Mouse (Mus musculus): ENCODE measurements around the gene Krt39. TPM values are rescaled to one million over a fixed set of nuclear protein-coding genes. Genes with fewer than 3 reads are reported as not detected.

The Krt39 gene
- polyA plus RNA-seq (2015; fragmentation: Nextera tagmentation; extraction: Ambion mirVana) = not detected in 2 replicates

GRCm38 (mm10) chr11:99521288-99521860 is at the start of gene Krt39:
TSS of gene Krt39 (minus strand) at chr11:99521338.
- ATAC-seq (ENCODE audit: low FRiP score, low read depth) = no peak
- no peak within 1 kb of the TSS for H3K27ac ChIP-seq
- 25% methylated on average over 13 of the region's 13 CpGs for WGBS

GRCm38 (mm10) chr11:99566530-99566929 is 45.4 kb upstream of the Krt39 start, which contains the start of gene Krtap3-1:
TSS of gene Krtap3-1 (minus strand) at chr11:99566630.
- H3K4me1 ChIP-seq = no peaks in the 10 kb centered on the region
- ATAC-seq (ENCODE audit: low FRiP score, low read depth) = no peak
- no peaks in the 10 kb centered on the region for H3K9me3 ChIP-seq
- 66% methylated on average over 7 of the region's 7 CpGs for WGBS
- no peak within 1 kb of the TSS for H3K4me2 ChIP-seq (replicated peaks)
- H3K27ac ChIP-seq = no peak within 1 kb of the TSS
- H3K36me3 ChIP-seq = no peaks in the 10 kb centered on the region
- H3K9ac ChIP-seq = no peak within 1 kb of the TSS
- no peaks in the 10 kb centered on the region for H3K27me3 ChIP-seq
- no peak within 1 kb of the TSS for H3K4me3 ChIP-seq

More at GRCm38 (mm10) chr11:99521288-99521860, at the start of gene Krt39:
- no peak within 1 kb of the TSS for H3K4me2 ChIP-seq (replicated peaks)
- H3K36me3 ChIP-seq = no peaks in the 10 kb centered on the region
- H3K9me3 ChIP-seq = no peaks in the 10 kb centered on the region
- no peak within 1 kb of the TSS for H3K9ac ChIP-seq
- no peaks in the 10 kb centered on the region; the same call in 1 of the 2 replicates for H3K27me3 ChIP-seq
- H3K4me3 ChIP-seq = no peak within 1 kb of the TSS
- H3K4me1 ChIP-seq = 0 out of 2 replicates have a peak, but pooled peaks cover 4% of the 10 kb centered on the region

- no peaks in the 10 kb centered on the region for H3K9me3 ChIP-seq
- H3K4me1 ChIP-seq = no peaks in the 10 kb centered on the region
- H3K27ac ChIP-seq = no peak overlapping the region
- H3K4me2 ChIP-seq (replicated peaks) = no peak overlapping the region
- 85% methylated on average over 6 of the region's 6 CpGs for WGBS
- no peaks in the 10 kb centered on the region for H3K27me3 ChIP-seq
- no peaks in the 10 kb centered on the region for H3K36me3 ChIP-seq
- no peak for ATAC-seq (ENCODE audit: low FRiP score, low read depth)
- H3K4me3 ChIP-seq = no peak overlapping the region
- H3K9ac ChIP-seq = no peak overlapping the region
Observed at GRCm38 (mm10) chr11:99562580-99562979, 41.4 kb upstream of the Krt39 start.

GRCm38 (mm10) chr11:99559366-99559765 is 38.2 kb upstream of the Krt39 start, which contains the start of gene Gm11939:
TSS of gene Gm11939 (minus strand) at chr11:99559466.
- Histone ChIP-seq H3K4me2 (replicated peaks) (no peak within 1 kb of the TSS), H3K4me3 (no peak within 1 kb of the TSS), H3K4me1 (no peaks in the 10 kb centered on the region), H3K36me3 (no peaks in the 10 kb centered on the region), H3K9ac (no peak within 1 kb of the TSS), H3K9me3 (no peaks in the 10 kb centered on the region), H3K27ac (no peak within 1 kb of the TSS), H3K27me3 (no peaks in the 10 kb centered on the region)
- WGBS = 91% methylated on average over 9 of the region's 9 CpGs
- no peak for ATAC-seq (ENCODE audit: low FRiP score, low read depth)

- no peaks in the 10 kb centered on the region for H3K36me3 ChIP-seq
- ATAC-seq (ENCODE audit: low FRiP score, low read depth) = no peak
Observed at GRCm38 (mm10) chr11:99557976-99558745, 37.0 kb upstream of the Krt39 start.

GRCm38 (mm10) chr11:99556753-99557152 is 35.6 kb upstream of the Krt39 start, which contains the start of gene Krtap3-2:
TSS of gene Krtap3-2 (minus strand) at chr11:99556853.
- Histone ChIP-seq H3K4me3 (no peak within 1 kb of the TSS), H3K4me1 (no peaks in the 10 kb centered on the region), H3K27me3 (no peaks in the 10 kb centered on the region), H3K9me3 (no peaks in the 10 kb centered on the region), H3K9ac (no peak within 1 kb of the TSS), H3K4me2 (replicated peaks) (no peak within 1 kb of the TSS), H3K27ac (no peak within 1 kb of the TSS), H3K36me3 (no peaks in the 10 kb centered on the region)
- 71% methylated on average over 2 of the region's 2 CpGs for WGBS
- ATAC-seq (ENCODE audit: low FRiP score, low read depth) = no peak

More at GRCm38 (mm10) chr11:99557976-99558745, 37.0 kb upstream of the Krt39 start:
- Histone ChIP-seq H3K9me3 (no peaks in the 10 kb centered on the region), H3K27me3 (no peaks in the 10 kb centered on the region), H3K9ac (no peak overlapping the region), H3K4me2 (replicated peaks) (no peak overlapping the region), H3K4me3 (no peak overlapping the region), H3K27ac (no peak overlapping the region), H3K4me1 (no peaks in the 10 kb centered on the region)
- 90% methylated on average over 3 of the region's 3 CpGs for WGBS

- 89% methylated on average over 2 of the region's 2 CpGs for WGBS
- H3K27ac ChIP-seq = no peak overlapping the region
- no peak overlapping the region for H3K4me2 ChIP-seq (replicated peaks)
- H3K9me3 ChIP-seq = no peaks in the 10 kb centered on the region
- H3K4me1 ChIP-seq = no peaks in the 10 kb centered on the region
- no peak overlapping the region for H3K9ac ChIP-seq
- no peaks in the 10 kb centered on the region for H3K27me3 ChIP-seq
- no peak for ATAC-seq (ENCODE audit: low FRiP score, low read depth)
- H3K4me3 ChIP-seq = no peak overlapping the region
- no peaks in the 10 kb centered on the region for H3K36me3 ChIP-seq
Observed at GRCm38 (mm10) chr11:99556195-99556594, 35.1 kb upstream of the Krt39 start.

- H3K4me1 ChIP-seq = no peaks in the 10 kb centered on the region
- no peaks in the 10 kb centered on the region for H3K27me3 ChIP-seq
- no peaks in the 10 kb centered on the region for H3K9me3 ChIP-seq
- ATAC-seq (ENCODE audit: low FRiP score, low read depth) = no peak
- no peaks in the 10 kb centered on the region for H3K36me3 ChIP-seq
- no peak within 1 kb of the TSS for H3K4me3 ChIP-seq
- H3K27ac ChIP-seq = no peak within 1 kb of the TSS
- WGBS = 33% methylated on average over 4 of the region's 4 CpGs
- H3K9ac ChIP-seq = no peak within 1 kb of the TSS
- H3K4me2 ChIP-seq (replicated peaks) = no peak within 1 kb of the TSS
Observed at GRCm38 (mm10) chr11:99550765-99551164, 29.6 kb upstream of the Krt39 start, which contains the start of gene Krtap3-3. TSS of gene Krtap3-3 (minus strand) at chr11:99550865.

- H3K36me3 ChIP-seq = no peaks in the 10 kb centered on the region
- H3K4me3 ChIP-seq = no peak overlapping the region
- no peaks in the 10 kb centered on the region for H3K4me1 ChIP-seq
- H3K27ac ChIP-seq = no peak overlapping the region
- no peak overlapping the region for H3K4me2 ChIP-seq (replicated peaks)
- no peaks in the 10 kb centered on the region for H3K9me3 ChIP-seq
- H3K27me3 ChIP-seq = no peaks in the 10 kb centered on the region
- H3K9ac ChIP-seq = no peak overlapping the region
- ATAC-seq (ENCODE audit: low FRiP score, low read depth) = no peak
Observed at GRCm38 (mm10) chr11:99547892-99548291, 26.8 kb upstream of the Krt39 start.

GRCm38 (mm10) chr11:99539721-99540120 is 18.6 kb upstream of the Krt39 start:
- no peak overlapping the region for H3K4me2 ChIP-seq (replicated peaks)
- H3K4me1 ChIP-seq = peaks cover 6% of the 10 kb centered on the region
- no peak overlapping the region for H3K4me3 ChIP-seq
- H3K27ac ChIP-seq = no peak overlapping the region
- no peaks in the 10 kb centered on the region for H3K36me3 ChIP-seq
- WGBS = 65% methylated on average over 9 of the region's 9 CpGs
- ATAC-seq (ENCODE audit: low FRiP score, low read depth) = 0 out of 2 replicates have a peak, but pooled peaks have one; percentile 24
- no peak overlapping the region; the same call in 1 of the 2 replicates for H3K9ac ChIP-seq
- H3K9me3 ChIP-seq = no peaks in the 10 kb centered on the region
- H3K27me3 ChIP-seq = no peaks in the 10 kb centered on the region

GRCm38 (mm10) chr11:99514098-99514497 is 7.0 kb downstream of the Krt39 start:
- Histone ChIP-seq H3K4me2 (replicated peaks) (no peak overlapping the region), H3K36me3 (no peaks in the 10 kb centered on the region), H3K4me3 (no peak overlapping the region), H3K27ac (no peak overlapping the region), H3K9ac (no peak overlapping the region), H3K9me3 (no peaks in the 10 kb centered on the region), H3K27me3 (no peaks in the 10 kb centered on the region), H3K4me1 (no peaks in the 10 kb centered on the region)
- WGBS = 84% methylated on average over 8 of the region's 8 CpGs
- no peak for ATAC-seq (ENCODE audit: low FRiP score, low read depth)

- no peak for ATAC-seq (ENCODE audit: low FRiP score, low read depth)
- Histone ChIP-seq H3K4me3 (no peak overlapping the region), H3K9me3 (no peaks in the 10 kb centered on the region), H3K27me3 (no peaks in the 10 kb centered on the region), H3K27ac (no peak overlapping the region), H3K4me1 (no peaks in the 10 kb centered on the region), H3K36me3 (no peaks in the 10 kb centered on the region), H3K4me2 (replicated peaks) (no peak overlapping the region), H3K9ac (no peak overlapping the region)
- 82% methylated on average over 9 of the region's 9 CpGs for WGBS
Observed at GRCm38 (mm10) chr11:99500095-99500805, 20.9 kb downstream of the Krt39 start.
